Mouse (Mus musculus) mouse trophoblast stem cell (cell line): ENCODE results near the gene Atp6ap1l.
"Not testable (repeated sequence)": the region's sequence is repeated elsewhere in the genome, so short reads cannot be mapped to it uniquely, and the experiment has no call there.

Experiments used
- in situ Hi-C, 2 experiments: fragments of 300-500 bp; cut with MseI, MboI; formaldehyde crosslinking; loops; 2 replicates in 1 of 2; 3 replicates in 1 of 2; pipeline ENCODE4 v1.15.1; 2025

Gene Atp6ap1l

GRCm38 (mm10) chr13:90905176-90905575, at the start of gene Atp6ap1l:
Gene Atp6ap1l (minus strand): TSS chr13:90905355.
- in situ Hi-C loops, result no loop called here

- in situ Hi-C loops, result no loop called here
These were observed 34.4 kb upstream of the Atp6ap1l start for GRCm38 (mm10) chr13:90939600-90939999.

- in situ Hi-C loops, result no loop called here
These were observed 34.0 kb upstream of the Atp6ap1l start for GRCm38 (mm10) chr13:90939192-90939591.

GRCm38 (mm10) chr13:90935852-90936251, 30.7 kb upstream of the Atp6ap1l start:
- in situ Hi-C loops, result no loop called here

- in situ Hi-C loops, result no loop called here
These were observed 28.1 kb upstream of the Atp6ap1l start for GRCm38 (mm10) chr13:90933256-90933655.

GRCm38 (mm10) chr13:90929847-90930246, 24.7 kb upstream of the Atp6ap1l start:
- in situ Hi-C loops, result no loop called here

- in situ Hi-C loops, result not testable (repeated sequence)
These were observed 23.1 kb upstream of the Atp6ap1l start for GRCm38 (mm10) chr13:90928266-90928665.

GRCm38 (mm10) chr13:90926938-90927633, 21.9 kb upstream of the Atp6ap1l start:
- in situ Hi-C loops, result no loop called here

GRCm38 (mm10) chr13:90926125-90926765, 21.1 kb upstream of the Atp6ap1l start:
- in situ Hi-C loops, result no loop called here

- in situ Hi-C loops, result no loop called here
These were observed 20.0 kb upstream of the Atp6ap1l start for GRCm38 (mm10) chr13:90925191-90925590.

- in situ Hi-C loops, result no loop called here
These were observed 18.9 kb upstream of the Atp6ap1l start for GRCm38 (mm10) chr13:90924072-90924471.

- in situ Hi-C loops, result not testable (repeated sequence)
These were observed 18.5 kb upstream of the Atp6ap1l start for GRCm38 (mm10) chr13:90923617-90924016.

GRCm38 (mm10) chr13:90922751-90923612, 17.8 kb upstream of the Atp6ap1l start, which contains the start of gene Rps23:
Gene Rps23 (plus strand): TSS chr13:90922958.
- in situ Hi-C loops, result no loop called here

GRCm38 (mm10) chr13:90914721-90915120, 9.6 kb upstream of the Atp6ap1l start:
- in situ Hi-C loops, result no loop called here

GRCm38 (mm10) chr13:90913675-90914192, 8.6 kb upstream of the Atp6ap1l start:
- in situ Hi-C loops, result no loop called here

- in situ Hi-C loops, result no loop called here
These were observed 7.9 kb upstream of the Atp6ap1l start for GRCm38 (mm10) chr13:90912760-90913674.

GRCm38 (mm10) chr13:90907376-90907775, 2.2 kb upstream of the Atp6ap1l start:
- in situ Hi-C loops, result no loop called here

- in situ Hi-C loops, result loop anchor here in 1 of 2 experiments (25.0 kb wide), 1 partner anchor 1110 kb away; no protein-coding TSS in a partner anchor
These were observed 8.3 kb downstream of the Atp6ap1l start for GRCm38 (mm10) chr13:90896821-90897220.

GRCm38 (mm10) chr13:90896098-90896497, 9.1 kb downstream of the Atp6ap1l start:
- in situ Hi-C loops, result loop anchor here in 1 of 2 experiments (25.0 kb wide), 1 partner anchor 1109 kb away; no protein-coding TSS in a partner anchor

GRCm38 (mm10) chr13:90894819-90895218, 10.3 kb downstream of the Atp6ap1l start:
- in situ Hi-C loops, result loop anchor here in 1 of 2 experiments (25.0 kb wide), 1 partner anchor 1108 kb away; no protein-coding TSS in a partner anchor
